Mouse (Mus musculus): ENCODE results near the gene AW822073.
A peak's percentile ranks its signal among the peaks of the same experiment; 100 is the strongest.
"Not testable (repeated sequence)": the region's sequence is repeated elsewhere in the genome, so short reads cannot be mapped to it uniquely, and the experiment has no call there.

Gene AW822073

GRCm38 (mm10) chr10:58224827-58225785 lies at the start of gene AW822073:
Gene AW822073 (minus strand): TSS chr10:58224930.
- peak; percentile 56 to 62 for DNase-seq (ENCODE audit: low spot score in 2 of 2)

GRCm38 (mm10) chr10:58258466-58258865 lies 33.7 kb upstream of the AW822073 start:
- DNase-seq (ENCODE audit: low spot score in 2 of 2): no peak

GRCm38 (mm10) chr10:58255954-58256353 lies 31.2 kb upstream of the AW822073 start:
- DNase-seq (ENCODE audit: low spot score in 2 of 2): no peak

DNA sequence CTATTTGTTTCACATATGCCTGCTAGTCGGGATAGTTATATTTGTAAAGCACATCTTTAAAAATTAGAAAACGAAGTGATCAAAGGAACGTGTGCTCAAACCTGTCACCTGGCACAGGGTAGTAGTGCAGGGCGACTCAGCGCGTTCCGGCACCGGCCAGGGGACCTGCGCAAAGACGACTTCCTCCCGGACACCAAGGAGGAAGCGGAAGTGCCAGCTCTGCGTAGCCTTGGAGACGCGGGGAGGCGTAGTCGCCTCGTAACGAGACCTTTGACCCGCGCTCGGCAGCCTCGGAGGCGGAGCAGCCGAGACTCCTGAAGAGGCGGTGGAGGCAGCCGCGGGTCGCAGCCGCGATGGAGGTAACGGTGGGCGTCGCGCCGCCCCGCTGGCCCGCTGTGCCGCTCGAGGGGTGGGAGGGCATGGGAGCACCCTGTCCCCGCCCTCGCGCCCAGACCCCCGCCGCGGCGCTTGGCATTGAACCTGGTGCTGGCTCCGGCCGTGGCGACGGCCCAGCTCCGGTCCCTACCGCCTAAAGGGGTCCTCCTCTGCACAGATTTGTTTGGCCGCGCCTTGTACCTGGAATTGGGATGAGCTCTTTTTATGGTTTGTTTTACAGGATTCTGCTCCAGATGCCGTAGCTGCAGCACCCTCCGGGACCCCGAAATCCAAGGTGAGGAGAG lies 30.6 kb upstream of the AW822073 start, which contains the start of gene Gcc2:
Gene Gcc2 (plus strand): TSS at position 285 of the 680 bp plus-strand sequence.
- peak; percentile 88 for DNase-seq (ENCODE audit: low spot score in 2 of 2)

DNA sequence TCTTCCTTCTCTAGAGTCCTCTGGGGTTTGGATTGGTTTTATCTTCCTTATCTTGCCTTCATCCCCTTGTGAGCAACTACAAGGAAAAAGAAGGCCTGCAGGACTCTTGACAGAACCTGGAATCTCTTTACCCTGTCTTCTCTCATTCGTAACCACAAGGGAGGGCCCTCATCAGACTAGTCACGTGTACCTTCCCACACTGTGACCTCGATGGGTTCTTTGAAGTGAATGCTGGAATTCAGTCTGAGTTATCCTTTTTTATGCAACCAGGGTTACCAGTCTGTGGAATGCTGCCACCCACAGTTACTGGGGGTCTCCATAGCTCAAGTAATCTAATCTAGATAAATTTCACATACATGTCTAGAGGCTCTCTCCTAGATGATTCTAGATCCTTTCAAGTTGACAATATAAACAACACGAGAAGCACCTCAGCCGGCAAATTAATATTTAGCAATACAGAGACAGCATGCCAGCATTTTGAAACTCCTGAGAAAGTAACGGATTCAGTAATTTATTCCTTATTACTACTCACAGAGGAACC lies 30.0 kb upstream of the AW822073 start:
- DNase-seq (ENCODE audit: low spot score in 2 of 2): no peak

- DNase-seq (ENCODE audit: low spot score in 2 of 2): no peak
Observed at GRCm38 (mm10) chr10:58249535-58249934, 24.8 kb upstream of the AW822073 start.

GRCm38 (mm10) chr10:58238984-58239740 lies 14.4 kb upstream of the AW822073 start:
- peak; percentile 61 to 74 for DNase-seq (ENCODE audit: low spot score in 2 of 2)

- DNase-seq (ENCODE audit: low spot score in 2 of 2): no peak
Observed at GRCm38 (mm10) chr10:58236613-58237012, 11.9 kb upstream of the AW822073 start, which contains the start of gene Gm4981. Gene Gm4981 (minus strand): TSS chr10:58236701.

GRCm38 (mm10) chr10:58234985-58235384 lies 10.3 kb upstream of the AW822073 start:
- DNase-seq (ENCODE audit: low spot score in 2 of 2): not testable (repeated sequence)

- DNase-seq (ENCODE audit: low spot score in 2 of 2): not testable (repeated sequence)
Observed at GRCm38 (mm10) chr10:58233740-58234121, 9.0 kb upstream of the AW822073 start.

DNA sequence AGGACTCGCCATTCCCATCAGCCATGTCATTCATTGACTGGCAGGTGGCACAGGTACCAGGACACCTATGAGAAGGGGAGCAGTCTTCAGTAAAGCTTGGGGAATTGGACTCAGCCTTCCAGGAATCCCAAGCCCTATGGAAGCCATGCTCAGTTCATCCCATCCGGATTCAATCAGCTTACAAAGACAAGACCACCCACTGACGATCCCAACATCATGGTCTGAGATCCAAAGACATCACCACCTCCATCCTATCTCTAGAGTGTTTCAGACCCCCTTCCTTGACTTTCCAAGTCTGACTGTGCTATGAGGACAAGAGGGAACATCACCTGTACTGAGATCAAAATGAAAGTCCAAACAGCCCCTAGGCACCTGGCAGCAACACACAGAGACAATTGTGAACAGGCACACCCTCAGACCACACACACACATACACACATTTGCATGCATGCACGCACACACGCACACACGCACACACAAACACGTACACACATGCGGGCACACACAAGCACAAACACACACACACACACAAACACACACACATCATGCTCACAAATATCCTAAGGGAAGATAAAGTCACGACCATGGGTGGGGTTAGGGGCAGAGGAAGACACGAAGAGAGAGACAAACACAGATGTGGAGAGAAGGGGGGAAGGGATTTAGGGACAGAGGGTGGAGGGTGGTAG lies 8.5 kb upstream of the AW822073 start:
- DNase-seq (ENCODE audit: low spot score in 2 of 2): peak in 1 of 2 experiments; percentile 36

GRCm38 (mm10) chr10:58232641-58232969 lies 7.9 kb upstream of the AW822073 start, which contains the start of gene Duxf3:
Gene Duxf3 (minus strand): TSS chr10:58232675.
- DNase-seq (ENCODE audit: low spot score in 2 of 2): not testable (repeated sequence)

- peak; percentile 81 to 86 for DNase-seq (ENCODE audit: low spot score in 2 of 2)
Observed at GRCm38 (mm10) chr10:58231779-58232640, 7.3 kb upstream of the AW822073 start.

GRCm38 (mm10) chr10:58231088-58231487 lies 6.4 kb upstream of the AW822073 start:
- peak; percentile 60 to 66 for DNase-seq (ENCODE audit: low spot score in 2 of 2)

DNA sequence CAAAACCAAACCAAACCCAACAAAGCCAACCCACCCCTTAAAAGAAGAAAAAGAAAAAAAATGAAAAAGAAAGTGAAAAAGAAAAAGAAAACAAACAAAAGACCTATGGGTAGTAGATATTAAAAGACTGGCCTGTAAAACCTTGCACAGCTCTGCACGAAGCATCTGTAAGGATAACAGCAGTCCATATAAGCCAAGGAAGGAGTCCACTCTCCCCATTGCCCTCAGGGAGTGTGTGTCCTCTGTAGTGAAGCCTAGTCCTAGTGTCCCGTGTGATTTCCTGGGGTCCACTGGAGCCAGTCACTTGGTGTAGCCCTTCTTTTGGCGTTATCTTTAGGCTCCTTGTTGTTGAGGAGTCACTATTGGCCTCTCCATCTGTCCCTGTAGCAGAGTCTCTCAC lies 5.3 kb upstream of the AW822073 start:
- not testable (repeated sequence) for DNase-seq (ENCODE audit: low spot score in 2 of 2)

GRCm38 (mm10) chr10:58227798-58228197 lies 3.1 kb upstream of the AW822073 start:
- peak in 1 of 2 experiments; percentile 54 for DNase-seq (ENCODE audit: low spot score in 2 of 2)

DNA sequence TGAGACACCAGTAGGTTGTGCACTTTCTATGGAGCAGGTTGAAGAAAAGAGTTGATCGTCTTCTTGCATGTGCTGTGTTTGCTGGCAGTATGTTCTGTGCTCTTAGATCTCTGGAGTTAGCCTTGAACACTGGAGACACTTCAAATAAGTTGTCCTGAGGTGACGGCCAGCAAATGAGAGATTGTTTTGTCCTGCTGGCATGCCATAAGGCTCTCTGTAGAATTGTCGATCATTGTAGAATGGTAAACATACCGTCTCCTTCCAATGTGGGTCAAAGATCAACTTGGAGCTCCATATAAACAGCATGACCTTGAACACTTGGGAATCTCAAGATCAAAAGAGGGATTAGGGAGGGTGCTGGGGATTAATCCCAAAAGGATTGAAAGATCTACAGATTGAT lies 1.6 kb upstream of the AW822073 start:
- not testable (repeated sequence) for DNase-seq (ENCODE audit: low spot score in 2 of 2)

- DNase-seq (ENCODE audit: low spot score in 2 of 2): peak; percentile 71 to 78
Observed at GRCm38 (mm10) chr10:58223972-58224805, 541 bp downstream of the AW822073 start.

GRCm38 (mm10) chr10:58223161-58223560 lies 1.6 kb downstream of the AW822073 start:
- DNase-seq (ENCODE audit: low spot score in 2 of 2): not testable (repeated sequence)
